Mouse (Mus musculus) C2C12 (cell line): ENCODE measurements around the gene Mag. TPM values are rescaled to one million over a fixed set of nuclear protein-coding genes. Genes with fewer than 3 reads are reported as not detected.
A peak's percentile ranks its signal among the peaks of the same experiment; 100 is the strongest.

Experiments
- H3K27me3 ChIP-seq: one replicate; pipeline ENCODE4 v1.6.1; 2011; ENCODE audit not compliant: control insufficient read depth, insufficient read depth, insufficient read length
- H3K36me3 ChIP-seq: one replicate; pipeline ENCODE4 v1.6.1; 2011; ENCODE audit not compliant: control insufficient read depth, insufficient read depth
- H3K4me3 ChIP-seq: one replicate; pipeline ENCODE4 v1.5.1; 2011; ENCODE audit warnings: mild to moderate bottlenecking, control low read depth; ENCODE audit not compliant: poor library complexity, insufficient read depth, severe bottlenecking
- H3K79me2 ChIP-seq: one replicate; pipeline ENCODE4 v1.6.1; 2011; ENCODE audit not compliant: control insufficient read depth, insufficient read depth
- H3K79me3 ChIP-seq: one replicate; pipeline ENCODE4 v1.6.1; 2011; ENCODE audit warnings: low read depth, control low read depth
- H3ac ChIP-seq: one replicate; pipeline ENCODE3; 2011; ENCODE audit warnings: low read depth; ENCODE audit not compliant: control insufficient read depth, insufficient read length
- CEBPB ChIP-seq: IDR thresholded peaks from one replicate; pipeline ENCODE4 v1.6.1; 2011; ENCODE audit warnings: low read depth, mild to moderate bottlenecking, control low read depth, moderate library complexity
- CTCF ChIP-seq: IDR thresholded peaks from one replicate; pipeline ENCODE4 v1.5.1; 2011; ENCODE audit not compliant: control insufficient read depth, insufficient read depth, insufficient read length
- FOSL1 ChIP-seq: IDR thresholded peaks from one replicate; pipeline ENCODE4 v1.8.0; 2011; ENCODE audit warnings: mild to moderate bottlenecking, low read length; ENCODE audit not compliant: poor library complexity, insufficient read depth, severe bottlenecking
- MAX ChIP-seq: IDR thresholded peaks from one replicate; pipeline ENCODE4 v1.6.1; 2011; ENCODE audit warnings: mild to moderate bottlenecking, control low read depth
- MYOD1 ChIP-seq: IDR thresholded peaks from one replicate; pipeline ENCODE4 v1.6.1; 2011; ENCODE audit warnings: low read depth; ENCODE audit not compliant: control insufficient read depth, insufficient read length
- MYOG ChIP-seq: IDR thresholded peaks from one replicate; pipeline ENCODE4 v1.6.1; 2011; ENCODE audit not compliant: control insufficient read depth, insufficient read length; ENCODE audit errors: extremely low read depth
- USF1 ChIP-seq: IDR thresholded peaks from one replicate; pipeline ENCODE4 v1.6.1; 2011; ENCODE audit warnings: low read depth, mild to moderate bottlenecking, control low read depth, moderate library complexity
- polyA plus RNA-seq: library from polyadenylated mRNA; unstranded; fragments of >200 nt; fragmentation: generic; extraction: Trizol; gene quantifications from one replicate; pipeline ENCODE4 v1.2.1, GENCODE M21; 2012; ENCODE audit warnings: missing spikeins

Gene Mag
- polyA plus RNA-seq, 1 experiment, result 0.05 TPM

- Histone ChIP-seq H3ac (no peak overlapping the region), H3K27me3 (peaks cover 31% of the 10 kb centered on the region), H3K36me3 (no peaks in the 10 kb centered on the region), H3K79me3 (no peaks in the 10 kb centered on the region), H3K79me2 (no peaks in the 10 kb centered on the region), H3K4me3 (no peak overlapping the region)
- no peak for TF ChIP-seq MYOG
- no peak for TF ChIP-seq MYOD1
- no peak for TF ChIP-seq USF1
- TF ChIP-seq CTCF, result no peak
- TF ChIP-seq CEBPB, result no peak
- no peak for TF ChIP-seq MAX
- no peak for TF ChIP-seq FOSL1
These were observed 41.6 kb downstream of the Mag start for GRCm38 (mm10) chr7:30873083-30873482.

- Histone ChIP-seq H3K36me3 (no peaks in the 10 kb centered on the region), H3K4me3 (no peak overlapping the region), H3K79me2 (no peaks in the 10 kb centered on the region), H3K27me3 (peaks cover 37% of the 10 kb centered on the region), H3K79me3 (no peaks in the 10 kb centered on the region), H3ac (no peak overlapping the region)
- TF ChIP-seq FOSL1 (no peak), USF1 (no peak), MAX (no peak), CTCF (no peak), MYOD1 (no peak), CEBPB (no peak), MYOG (no peak)
These were observed 51.3 kb downstream of the Mag start for GRCm38 (mm10) chr7:30863386-30863785.

- Histone ChIP-seq H3K79me3 (no peaks in the 10 kb centered on the region), H3K4me3 (no peak within 1 kb of the TSS), H3K36me3 (no peaks in the 10 kb centered on the region), H3K79me2 (no peaks in the 10 kb centered on the region), H3ac (no peak within 1 kb of the TSS), H3K27me3 (peaks cover 38% of the 10 kb centered on the region)
- TF ChIP-seq FOSL1, result no peak
- TF ChIP-seq MYOG, result no peak
- no peak for TF ChIP-seq CEBPB
- TF ChIP-seq MYOD1, result no peak
- no peak for TF ChIP-seq CTCF
- TF ChIP-seq MAX, result no peak
- no peak for TF ChIP-seq USF1
These were observed 53.2 kb downstream of the Mag start, which contains the start of gene Ffar1 for GRCm38 (mm10) chr7:30861464-30861863. Gene Ffar1 (minus strand): TSS chr7:30861564.

GRCm38 (mm10) chr7:30859635-30860402 is 54.9 kb downstream of the Mag start:
- H3K4me3 ChIP-seq, result no peak overlapping the region
- H3K27me3 ChIP-seq, result peaks cover 50% of the 10 kb centered on the region
- no peaks in the 10 kb centered on the region for H3K79me2 ChIP-seq
- no peaks in the 10 kb centered on the region for H3K36me3 ChIP-seq
- TF ChIP-seq USF1 (no peak), MYOD1 (no peak), FOSL1 (no peak), CTCF (no peak), MAX (no peak), MYOG (no peak), CEBPB (no peak)
- H3K79me3 ChIP-seq, result no peaks in the 10 kb centered on the region
- no peak overlapping the region for H3ac ChIP-seq

GRCm38 (mm10) chr7:30859290-30859634 is 55.4 kb downstream of the Mag start:
- Histone ChIP-seq H3K27me3 (peaks cover 56% of the 10 kb centered on the region), H3K36me3 (no peaks in the 10 kb centered on the region), H3ac (no peak overlapping the region), H3K4me3 (no peak overlapping the region), H3K79me3 (no peaks in the 10 kb centered on the region), H3K79me2 (no peaks in the 10 kb centered on the region)
- TF ChIP-seq MYOD1, result no peak
- no peak for TF ChIP-seq CEBPB
- no peak for TF ChIP-seq MAX
- peak; percentile 15 for TF ChIP-seq CTCF
- TF ChIP-seq FOSL1, result no peak

- no peak for TF ChIP-seq MYOG
- no peak for TF ChIP-seq CEBPB
- no peak for TF ChIP-seq FOSL1
- no peak for TF ChIP-seq USF1
- no peak for TF ChIP-seq MAX
- no peak for TF ChIP-seq MYOD1
- TF ChIP-seq CTCF, result no peak
- Histone ChIP-seq H3K79me3 (no peaks in the 10 kb centered on the region), H3K27me3 (peaks cover 54% of the 10 kb centered on the region), H3ac (no peak overlapping the region), H3K79me2 (no peaks in the 10 kb centered on the region), H3K36me3 (no peaks in the 10 kb centered on the region), H3K4me3 (no peak overlapping the region)
These were observed 56.9 kb downstream of the Mag start for GRCm38 (mm10) chr7:30857746-30858145.
